27 mouse cellular contexts compared by ENCODE assay signal in the genomic region with DNA sequence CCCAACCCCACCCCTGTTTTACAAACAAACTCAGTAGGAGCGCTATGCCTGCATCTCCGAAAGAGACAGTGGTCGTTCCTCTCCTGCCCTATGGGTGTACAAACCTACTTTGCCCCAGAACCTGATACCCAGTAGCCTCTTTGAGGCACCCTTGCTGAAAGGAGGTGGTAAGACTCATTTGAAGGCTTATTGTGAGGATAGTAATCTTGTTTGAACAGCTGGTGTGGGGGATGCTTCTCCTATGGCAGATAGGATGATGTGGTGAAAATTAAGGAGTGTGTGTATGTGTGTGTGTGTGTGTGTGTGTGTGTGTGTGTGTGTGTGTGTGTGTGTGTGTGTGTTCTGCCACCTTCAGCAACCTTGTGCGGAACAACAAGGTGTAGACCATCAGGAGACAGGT.
A peak's percentile ranks its signal among the peaks of the same experiment; 100 is the strongest.
DNase-seq lines count a peak whose midpoint lies in the region; ATAC-seq lines count a peak whose summit lies in the region.
"Had no signal": no experiment of that assay in that cellular context is flagged by ENCODE, and none has a peak within 500 bp of the region (broad histone marks: within the 10 kb centered on the region; RNA-seq: fewer than 3 reads in every experiment).

No protein-coding gene starts in this region.

- WGBS in midbrain, embryonic 10.5 days, result 79% methylated on average over 4 of the region's 4 CpGs
- 90% methylated on average over 4 of the region's 4 CpGs for WGBS in midbrain, embryonic 14.5 days

- no peak overlapping the region for H3K9ac ChIP-seq in midbrain, embryonic 14.5 days (replicated peaks; ENCODE audit: low read length)
- H3K9ac ChIP-seq: embryonic facial prominence, embryonic 13.5 days; embryonic facial prominence, embryonic 15.5 days; forebrain, embryonic 12.5 days had no signal

- no peaks in the 10 kb centered on the region for H3K9me3 ChIP-seq in midbrain, embryonic 10.5 days (replicated peaks)
- H3K9me3 ChIP-seq in midbrain, embryonic 14.5 days (ENCODE audit: control insufficient read depth, low read length), result no peaks in the 10 kb centered on the region
- H3K9me3 ChIP-seq: embryonic facial prominence, embryonic 13.5 days; embryonic facial prominence, embryonic 15.5 days; forebrain, embryonic 10.5 days; forebrain, embryonic 12.5 days had no signal

- no peaks in the 10 kb centered on the region for H3K36me3 ChIP-seq in midbrain, embryonic 10.5 days
- no peaks in the 10 kb centered on the region for H3K36me3 ChIP-seq in midbrain, embryonic 14.5 days (ENCODE audit: control insufficient read depth, insufficient read depth, low read length)
- H3K36me3 ChIP-seq: embryonic facial prominence, embryonic 13.5 days; embryonic facial prominence, embryonic 15.5 days; forebrain, embryonic 10.5 days; forebrain, embryonic 12.5 days; G1E had no signal

- no peak for DNase-seq in frontal cortex, postnatal 36 days (ENCODE audit: low spot score in 2 of 2)
- no peak for DNase-seq in midbrain, embryonic 10.5 days (ENCODE audit: low spot score)
- no peak for DNase-seq in midbrain, embryonic 14.5 days
- DNase-seq in brain, adult 2 months (ENCODE audit: low read depth, low spot score), result peak; percentile 46
- DNase-seq: adrenal gland, adult 8-10 months; adrenal gland, postnatal 14 days; adrenal gland, postnatal 36 days; B cell, adult 2 months; cerebellum, adult 11 months; cerebellum, adult 18-20 months; cerebellum, adult 8-10 months; cerebellum, adult 9-11 months; cerebellum, postnatal 14 days; cerebellum, postnatal 36 days; embryo, embryonic 11 days had no signal

- ATAC-seq in frontal cortex, adult (ENCODE audit: low TSS enrichment), result peak; percentile 68
- ATAC-seq in midbrain, embryonic 14.5 days (ENCODE audit: low FRiP score, low TSS enrichment), result no peak
- ATAC-seq: activated CD4-positive, CD25-positive, alpha-beta regulatory T cell, adult 4 months; CD4-positive, CD25-positive, alpha-beta regulatory T cell, adult 4 months; forebrain, embryonic 14.5 days; forebrain, embryonic 16.5 days; Patski had no signal

- no peaks in the 10 kb centered on the region for H3K27me3 ChIP-seq in midbrain, embryonic 10.5 days (ENCODE audit: low read depth, poor library complexity, severe bottlenecking)
- H3K27me3 ChIP-seq in midbrain, embryonic 14.5 days (ENCODE audit: control insufficient read depth, insufficient read depth, low read length), result no peaks in the 10 kb centered on the region
- H3K27me3 ChIP-seq: embryonic facial prominence, embryonic 15.5 days; forebrain, embryonic 12.5 days; Patski had no signal

- H3K27ac ChIP-seq in midbrain, embryonic 10.5 days (replicated peaks), result 0 out of 2 replicates have a peak overlapping the region, but pooled peaks have one; percentile 4
- H3K27ac ChIP-seq in midbrain, embryonic 14.5 days (replicated peaks; ENCODE audit: low read depth, low read length), result no peak overlapping the region
- H3K27ac ChIP-seq: embryonic facial prominence, embryonic 13.5 days; embryonic facial prominence, embryonic 15.5 days; forebrain, embryonic 10.5 days; forebrain, embryonic 12.5 days had no signal

- no peak overlapping the region for H3K4me2 ChIP-seq in midbrain, embryonic 14.5 days (ENCODE audit: low read length)
- H3K4me2 ChIP-seq: embryonic facial prominence, embryonic 13.5 days; embryonic facial prominence, embryonic 15.5 days; forebrain, embryonic 12.5 days had no signal

- no peaks in the 10 kb centered on the region; the same call in 1 of the 2 replicates for H3K4me1 ChIP-seq in midbrain, embryonic 10.5 days
- no peaks in the 10 kb centered on the region for H3K4me1 ChIP-seq in midbrain, embryonic 14.5 days (ENCODE audit: control insufficient read depth, insufficient read depth, low read length)
- H3K4me1 ChIP-seq: embryonic facial prominence, embryonic 15.5 days; forebrain, embryonic 10.5 days; forebrain, embryonic 12.5 days had no signal

- no peak overlapping the region for H3K4me3 ChIP-seq in midbrain, embryonic 10.5 days
- H3K4me3 ChIP-seq in midbrain, embryonic 14.5 days (replicated peaks; ENCODE audit: low read depth, low read length), result no peak overlapping the region
- H3K4me3 ChIP-seq: embryonic facial prominence, embryonic 13.5 days; embryonic facial prominence, embryonic 15.5 days; erythroblast, embryonic 14.5 days; forebrain, embryonic 10.5 days; forebrain, embryonic 12.5 days had no signal
